Mouse (Mus musculus): ENCODE measurements around the gene Ide.

DNA sequence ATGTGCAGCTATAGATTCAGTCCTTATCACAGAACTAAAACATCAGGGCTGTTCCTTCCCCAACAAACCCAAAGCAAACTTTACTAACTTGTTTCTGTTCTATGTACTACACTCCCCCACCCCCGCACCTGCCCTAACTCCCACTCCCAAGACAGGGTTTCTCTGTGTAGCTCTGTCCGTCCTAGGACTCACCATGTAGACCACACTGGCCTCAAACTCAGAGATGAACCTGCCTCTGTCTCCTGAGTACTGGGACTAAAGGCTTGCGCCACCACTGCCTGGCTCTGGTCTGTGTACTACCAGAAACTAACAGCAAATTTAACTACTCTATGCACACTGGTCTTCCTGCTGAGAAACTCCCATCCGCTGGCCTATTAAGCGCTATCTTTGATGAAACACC, 32.8 kb downstream of the Ide start:
- TF ChIP-seq EP300 (IDR thresholded peaks at IDR 0.05; ENCODE audit: low read depth) (no peak), CTCF (IDR thresholded peaks at IDR 0.05; ENCODE audit: low read depth) (no peak)

Measured in liver, postnatal 0 days (tissue).